Comparison of ENCODE assay signal across 8 mouse cellular contexts in genomic region chr11:116489771-116490231, GRCm38 (mm10). TPM values are rescaled to one million over a fixed set of nuclear protein-coding genes. Genes with fewer than 3 reads are reported as not detected.
DNase-seq lines count a peak whose midpoint lies in the region; ATAC-seq and TF ChIP-seq lines count a peak whose summit lies in the region.

No protein-coding gene starts in this region.

- H3K9me3 ChIP-seq in hindbrain, postnatal 0 days (ENCODE audit: low read length): no peaks in the 10 kb centered on the region
- H3K9me3 ChIP-seq in midbrain, postnatal 0 days (ENCODE audit: low read length): no peaks in the 10 kb centered on the region

- under 1% methylated on average over 34 of the region's 39 CpGs for WGBS in heart, adult 2 months
- WGBS in hindbrain, postnatal 0 days: under 1% methylated on average over 38 of the region's 39 CpGs
- 3% methylated on average over 37 of the region's 39 CpGs for WGBS in midbrain, postnatal 0 days

- peak overlapping the region; percentile 84 for H3K4me3 ChIP-seq in heart, adult 2 months
- H3K4me3 ChIP-seq in hindbrain, postnatal 0 days (ENCODE audit: low read length): peak overlapping the region; percentile 91
- H3K4me3 ChIP-seq in midbrain, postnatal 0 days (ENCODE audit: low read depth, low read length): peak overlapping the region; percentile 99

- H3K27me3 ChIP-seq in heart, adult 2 months (ENCODE audit: control insufficient read depth, insufficient read depth, low read length): no peaks in the 10 kb centered on the region
- no peaks in the 10 kb centered on the region for H3K27me3 ChIP-seq in hindbrain, postnatal 0 days (ENCODE audit: insufficient read depth, low read length)
- H3K27me3 ChIP-seq in midbrain, postnatal 0 days (ENCODE audit: insufficient read depth, low read length): no peaks in the 10 kb centered on the region

- H3K36me3 ChIP-seq in heart, adult 2 months (ENCODE audit: control insufficient read depth, insufficient read depth, low read length): no peaks in the 10 kb centered on the region
- H3K36me3 ChIP-seq in hindbrain, postnatal 0 days (ENCODE audit: insufficient read depth, low read length): peaks cover 13% of the 10 kb centered on the region; the same call in 1 of the 2 replicates
- peaks cover 14% of the 10 kb centered on the region for H3K36me3 ChIP-seq in midbrain, postnatal 0 days (ENCODE audit: insufficient read depth, low read length)

- ATAC-seq in hindbrain, postnatal 0 days: no peak; the same call in none of the 2 replicates
- ATAC-seq in midbrain, postnatal 0 days (ENCODE audit: low FRiP score): peak; percentile 42; the same call in 1 of the 2 replicates

- no peak for TF ChIP-seq POLR2A in heart, adult 2 months (IDR thresholded peaks at IDR 0.05; ENCODE audit: insufficient read depth, low read depth, low read length)

- 0 out of 2 replicates have a peak, but pooled peaks cover under 1% of the 10 kb centered on the region for H3K79me2 ChIP-seq in heart, adult 2 months (replicated peaks; ENCODE audit: control insufficient read depth, insufficient read depth, low read length)

- intact Hi-C loops in heart, adult 2 months (cut with DNase I): loop anchor here (5.0 to 10.0 kb wide), 3 partner anchors 42 to 325 kb away; partner anchors contain the start of genes Rhbdf2 and Sphk1
- intact Hi-C loops in heart, postnatal 14 days (cut with DNase I): no loop called here
- intact Hi-C loops in left cerebral cortex, postnatal 10 days (cut with DNase I): loop anchor here (10.0 kb wide), 2 partner anchors 135 to 325 kb away; partner anchors contain the start of gene Rhbdf2

- no peak for DNase-seq in heart, adult 2 months
- DNase-seq in heart, postnatal 14 days: no peak
- DNase-seq in 416B (ENCODE audit: low read depth): peak; percentile 46
- DNase-seq in embryo, embryonic 10.5 days (ENCODE audit: low spot score): peak; percentile 67
- DNase-seq in hindbrain, postnatal 0 days (ENCODE audit: low spot score): peak; percentile 21
- no peak for DNase-seq in midbrain, postnatal 0 days (ENCODE audit: low spot score)
- no peak for DNase-seq in left cerebral cortex, postnatal 10 days (ENCODE audit: extremely low spot score in 1 of 2, low spot score in 2 of 2)
- DNase-seq in layer of hippocampus, postnatal 25 days (ENCODE audit: extremely low spot score in 1 of 2, low spot score in 1 of 2): no peak

- peak overlapping the region; percentile 98 for H3K9ac ChIP-seq in heart, adult 2 months (ENCODE audit: low read depth, low read length)
- H3K9ac ChIP-seq in hindbrain, postnatal 0 days (replicated peaks; ENCODE audit: low read length): peak overlapping the region; percentile 86
- H3K9ac ChIP-seq in midbrain, postnatal 0 days (replicated peaks; ENCODE audit: low read length, poor library complexity, severe bottlenecking): peak overlapping the region; percentile 87

- H3K4me1 ChIP-seq in heart, adult 2 months (ENCODE audit: control insufficient read depth, insufficient read depth, low read length): peaks cover 4% of the 10 kb centered on the region
- peaks cover 5% of the 10 kb centered on the region; the same call in 1 of the 2 replicates for H3K4me1 ChIP-seq in hindbrain, postnatal 0 days (ENCODE audit: insufficient read depth, low read length)
- 0 out of 2 replicates have a peak, but pooled peaks cover 2% of the 10 kb centered on the region for H3K4me1 ChIP-seq in midbrain, postnatal 0 days (ENCODE audit: insufficient read depth, low read length)

- no peak for TF ChIP-seq EP300 in heart, adult 2 months (IDR thresholded peaks at IDR 0.05; ENCODE audit: insufficient read depth, low read depth, low read length)

- TF ChIP-seq CTCF in heart, adult 2 months (IDR thresholded peaks at IDR 0.05): no peak
- TF ChIP-seq CTCF in hindbrain, postnatal 0 days (IDR thresholded peaks at IDR 0.05; ENCODE audit: low read depth): no peak
- no peak for TF ChIP-seq CTCF in midbrain, postnatal 0 days (IDR thresholded peaks at IDR 0.05)

- H3K27ac ChIP-seq in heart, adult 2 months: peak overlapping the region; percentile 98
- peak overlapping the region; percentile 92 for H3K27ac ChIP-seq in hindbrain, postnatal 0 days
- H3K27ac ChIP-seq in midbrain, postnatal 0 days (ENCODE audit: low read depth, low read length): peak overlapping the region; percentile 83

- H3K4me2 ChIP-seq in hindbrain, postnatal 0 days (ENCODE audit: low read depth, low read length): peak overlapping the region; percentile 62
- H3K4me2 ChIP-seq in midbrain, postnatal 0 days (ENCODE audit: low read depth, low read length, poor library complexity, severe bottlenecking): peak overlapping the region; percentile 59

RNA-seq across cellular contexts. Expression of gene Prpsap1, which starts 4.2 kb away (rescaled TPM):
- 10 to 100 TPM; 28.9 to 30.0 TPM for total RNA-seq in heart, adult 2 months (2021)
- polyA plus RNA-seq in heart, adult 2 months (2012; rRNA removed): 37.3 and 39.1 TPM in 2 replicates
- total RNA-seq in heart, postnatal 14 days (2021): 10 to 100 TPM; 41.5 to 45.4 TPM
- 99.7 and 105 TPM in 2 replicates for total RNA-seq in hindbrain, postnatal 0 days (2014; rRNA removed)
- 148 and 150 TPM in 2 replicates for polyA plus RNA-seq in hindbrain, postnatal 0 days (2015; fragmentation: Nextera tagmentation; extraction: Ambion mirVana)
- total RNA-seq in midbrain, postnatal 0 days (2014; rRNA removed): 110 and 113 TPM in 2 replicates
- 156 and 157 TPM in 2 replicates for polyA plus RNA-seq in midbrain, postnatal 0 days (2015; fragmentation: Nextera tagmentation; extraction: Ambion mirVana)
- 10 to 100 TPM; 85.1 to 87.6 TPM for total RNA-seq in left cerebral cortex, postnatal 10 days (2021)
- total RNA-seq in layer of hippocampus, postnatal 25 days (2021): 10 to 100 TPM; 76.4 to 88.4 TPM

RNA-seq across cellular contexts. Expression of gene Qrich2, which starts 23.8 kb away (rescaled TPM):
- total RNA-seq in heart, adult 2 months (2021): not detected
- 0.18 and 0.23 TPM in 2 replicates for polyA plus RNA-seq in heart, adult 2 months (2012; rRNA removed)
- not detected for total RNA-seq in heart, postnatal 14 days (2021)
- not detected in 2 replicates for total RNA-seq in hindbrain, postnatal 0 days (2014; rRNA removed)
- 0.30 and 0.31 TPM in 2 replicates for polyA plus RNA-seq in hindbrain, postnatal 0 days (2015; fragmentation: Nextera tagmentation; extraction: Ambion mirVana)
- not detected in 2 replicates for total RNA-seq in midbrain, postnatal 0 days (2014; rRNA removed)
- 0.14 and 0.15 TPM in 2 replicates for polyA plus RNA-seq in midbrain, postnatal 0 days (2015; fragmentation: Nextera tagmentation; extraction: Ambion mirVana)
- under 1 TPM in 1 of 2 experiments, not detected in 1; 0.14 TPM for total RNA-seq in left cerebral cortex, postnatal 10 days (2021)
- not detected for total RNA-seq in layer of hippocampus, postnatal 25 days (2021)

RNA-seq across cellular contexts. Expression of gene Sphk1, which starts 40.9 kb away (rescaled TPM):
- total RNA-seq in heart, adult 2 months (2021): 1 to 10 TPM in 1 of 2 experiments, under 1 TPM in 1; 0.98 to 1.1 TPM
- 3.2 and 3.3 TPM in 2 replicates for polyA plus RNA-seq in heart, adult 2 months (2012; rRNA removed)
- 1 to 10 TPM; 2.6 to 2.7 TPM for total RNA-seq in heart, postnatal 14 days (2021)
- total RNA-seq in hindbrain, postnatal 0 days (2014; rRNA removed): 25.5 and 29.7 TPM in 2 replicates
- 17.9 and 20.4 TPM in 2 replicates for polyA plus RNA-seq in hindbrain, postnatal 0 days (2015; fragmentation: Nextera tagmentation; extraction: Ambion mirVana)
- 12.2 and 12.4 TPM in 2 replicates for total RNA-seq in midbrain, postnatal 0 days (2014; rRNA removed)
- 9.3 and 13.8 TPM in 2 replicates for polyA plus RNA-seq in midbrain, postnatal 0 days (2015; fragmentation: Nextera tagmentation; extraction: Ambion mirVana)
- 1 to 10 TPM; 4.3 to 5.2 TPM for total RNA-seq in left cerebral cortex, postnatal 10 days (2021)
- 1 to 10 TPM; 1.3 to 2.1 TPM for total RNA-seq in layer of hippocampus, postnatal 25 days (2021)

RNA-seq across cellular contexts. Expression of gene Ubald2, which starts 55.9 kb away (rescaled TPM):
- 10 to 100 TPM; 29.2 to 34.1 TPM for total RNA-seq in heart, adult 2 months (2021)
- polyA plus RNA-seq in heart, adult 2 months (2012; rRNA removed): 45.5 and 80.1 TPM in 2 replicates
- total RNA-seq in heart, postnatal 14 days (2021): 10 to 100 TPM; 41.2 to 42.9 TPM
- total RNA-seq in hindbrain, postnatal 0 days (2014; rRNA removed): 67.9 and 102 TPM in 2 replicates
- polyA plus RNA-seq in hindbrain, postnatal 0 days (2015; fragmentation: Nextera tagmentation; extraction: Ambion mirVana): 39.3 and 41.7 TPM in 2 replicates
- 81.0 and 85.9 TPM in 2 replicates for total RNA-seq in midbrain, postnatal 0 days (2014; rRNA removed)
- 40.1 and 40.9 TPM in 2 replicates for polyA plus RNA-seq in midbrain, postnatal 0 days (2015; fragmentation: Nextera tagmentation; extraction: Ambion mirVana)
- total RNA-seq in left cerebral cortex, postnatal 10 days (2021): 10 to 100 TPM; 31.3 to 31.7 TPM
- total RNA-seq in layer of hippocampus, postnatal 25 days (2021): 10 to 100 TPM; 37.0 to 38.3 TPM

Comparison
In these comparisons a context has a peak if more than half of its experiments do, and no peak if none do; other contexts are left out.
1. DNase-seq: peak in 416B (single experiment), embryo, embryonic 10.5 days (single experiment) and hindbrain, postnatal 0 days (single experiment); none in heart, adult 2 months (0 of 2), heart, postnatal 14 days (0 of 2), midbrain, postnatal 0 days (single experiment), left cerebral cortex, postnatal 10 days (0 of 2) and layer of hippocampus, postnatal 25 days (0 of 2).
2. Peak in every context shown above with its lines, with median percentiles within 50 percentile points of each other: H3K27ac ChIP-seq, H3K4me3 ChIP-seq and H3K9ac ChIP-seq.